Mouse (Mus musculus): ENCODE results near the gene Npas2. TPM values are rescaled to one million over a fixed set of nuclear protein-coding genes. Genes with fewer than 3 reads are reported as not detected.

The Npas2 gene
- polyA plus RNA-seq, 1 experiment = 1.8 TPM

GRCm38 (mm10) chr1:39386456-39386855 is 192.9 kb downstream of the Npas2 start:
- Histone ChIP-seq H3K27me3 (ENCODE audit: control insufficient read depth, insufficient read depth, low read length) (no peaks in the 10 kb centered on the region), H3K4me3 (replicated peaks; ENCODE audit: insufficient read depth, low read depth, low read length) (no peak overlapping the region), H3K27ac (ENCODE audit: insufficient read depth, low read length) (no peak overlapping the region), H3K4me1 (ENCODE audit: control insufficient read depth, insufficient read depth, low read length) (peaks cover 5% of the 10 kb centered on the region)
- WGBS = 29% methylated on average over 3 of the region's 3 CpGs
- TF ChIP-seq CTCF (IDR thresholded peaks at IDR 0.05; ENCODE audit: borderline replicate concordance, insufficient read depth, low read depth, low read length) = no peak
- TF ChIP-seq POLR2A (IDR thresholded peaks at IDR 0.05; ENCODE audit: borderline replicate concordance, insufficient read depth, low read length) = no peak
- DNase-seq = peak in 1 of 2 experiments; percentile 35

- no peak overlapping the region for H3K4me3 ChIP-seq (replicated peaks; ENCODE audit: insufficient read depth, low read depth, low read length)
- WGBS = 31% methylated on average over 4 of the region's 4 CpGs
- TF ChIP-seq POLR2A (IDR thresholded peaks at IDR 0.05; ENCODE audit: borderline replicate concordance, insufficient read depth, low read length) (no peak), CTCF (IDR thresholded peaks at IDR 0.05; ENCODE audit: borderline replicate concordance, insufficient read depth, low read depth, low read length) (no peak)
- H3K27me3 ChIP-seq (ENCODE audit: control insufficient read depth, insufficient read depth, low read length) = no peaks in the 10 kb centered on the region
- H3K27ac ChIP-seq (ENCODE audit: insufficient read depth, low read length) = no peak overlapping the region
- peaks cover 5% of the 10 kb centered on the region for H3K4me1 ChIP-seq (ENCODE audit: control insufficient read depth, insufficient read depth, low read length)
- peak in 1 of 2 experiments; percentile 59 for DNase-seq
Measured at GRCm38 (mm10) chr1:39387497-39387896, 194.0 kb downstream of the Npas2 start.

GRCm38 (mm10) chr1:39388163-39388562 is 194.6 kb downstream of the Npas2 start:
- Histone ChIP-seq H3K4me3 (replicated peaks; ENCODE audit: insufficient read depth, low read depth, low read length) (no peak overlapping the region), H3K27ac (ENCODE audit: insufficient read depth, low read length) (no peak overlapping the region), H3K27me3 (ENCODE audit: control insufficient read depth, insufficient read depth, low read length) (no peaks in the 10 kb centered on the region), H3K4me1 (ENCODE audit: control insufficient read depth, insufficient read depth, low read length) (peaks cover 5% of the 10 kb centered on the region)
- 86% methylated on average over 2 of the region's 2 CpGs for WGBS
- DNase-seq = no peak
- no peak for TF ChIP-seq CTCF (IDR thresholded peaks at IDR 0.05; ENCODE audit: borderline replicate concordance, insufficient read depth, low read depth, low read length)
- TF ChIP-seq POLR2A (IDR thresholded peaks at IDR 0.05; ENCODE audit: borderline replicate concordance, insufficient read depth, low read length) = no peak

- Histone ChIP-seq H3K4me1 (ENCODE audit: control insufficient read depth, insufficient read depth, low read length) (peaks cover 8% of the 10 kb centered on the region), H3K4me3 (replicated peaks; ENCODE audit: insufficient read depth, low read depth, low read length) (no peak overlapping the region), H3K27me3 (ENCODE audit: control insufficient read depth, insufficient read depth, low read length) (no peaks in the 10 kb centered on the region), H3K27ac (ENCODE audit: insufficient read depth, low read length) (no peak overlapping the region)
- 94% methylated on average over 11 of the region's 11 CpGs for WGBS
- no peak for DNase-seq
- TF ChIP-seq POLR2A (IDR thresholded peaks at IDR 0.05; ENCODE audit: borderline replicate concordance, insufficient read depth, low read length) (no peak), CTCF (IDR thresholded peaks at IDR 0.05; ENCODE audit: borderline replicate concordance, insufficient read depth, low read depth, low read length) (no peak)
Measured at GRCm38 (mm10) chr1:39389338-39389737, 195.8 kb downstream of the Npas2 start.

- WGBS = 89% methylated on average over 6 of the region's 6 CpGs
- no peaks in the 10 kb centered on the region for H3K27me3 ChIP-seq (ENCODE audit: control insufficient read depth, insufficient read depth, low read length)
- H3K27ac ChIP-seq (ENCODE audit: insufficient read depth, low read length) = no peak overlapping the region
- DNase-seq = no peak
- H3K4me1 ChIP-seq (ENCODE audit: control insufficient read depth, insufficient read depth, low read length) = peaks cover 5% of the 10 kb centered on the region; the same call in 1 of the 2 replicates
- TF ChIP-seq POLR2A (IDR thresholded peaks at IDR 0.05; ENCODE audit: borderline replicate concordance, insufficient read depth, low read length) = no peak
- no peak for TF ChIP-seq CTCF (IDR thresholded peaks at IDR 0.05; ENCODE audit: borderline replicate concordance, insufficient read depth, low read depth, low read length)
- H3K4me3 ChIP-seq (replicated peaks; ENCODE audit: insufficient read depth, low read depth, low read length) = no peak overlapping the region
Measured at GRCm38 (mm10) chr1:39391652-39392051, 198.1 kb downstream of the Npas2 start.

GRCm38 (mm10) chr1:39392189-39392588 is 198.7 kb downstream of the Npas2 start:
- peak; percentile 76 to 89 for DNase-seq
- 42% methylated on average over 3 of the region's 3 CpGs for WGBS
- Histone ChIP-seq H3K27me3 (ENCODE audit: control insufficient read depth, insufficient read depth, low read length) (no peaks in the 10 kb centered on the region), H3K4me1 (ENCODE audit: control insufficient read depth, insufficient read depth, low read length) (0 out of 2 replicates have a peak, but pooled peaks cover 3% of the 10 kb centered on the region), H3K27ac (ENCODE audit: insufficient read depth, low read length) (no peak overlapping the region), H3K4me3 (replicated peaks; ENCODE audit: insufficient read depth, low read depth, low read length) (no peak overlapping the region)
- TF ChIP-seq POLR2A (IDR thresholded peaks at IDR 0.05; ENCODE audit: borderline replicate concordance, insufficient read depth, low read length) = no peak
- TF ChIP-seq CTCF (IDR thresholded peaks at IDR 0.05; ENCODE audit: borderline replicate concordance, insufficient read depth, low read depth, low read length) = peak; percentile 99

GRCm38 (mm10) chr1:39393217-39393867 is 199.8 kb downstream of the Npas2 start:
- Histone ChIP-seq H3K4me1 (ENCODE audit: control insufficient read depth, insufficient read depth, low read length) (0 out of 2 replicates have a peak, but pooled peaks cover 3% of the 10 kb centered on the region), H3K4me3 (replicated peaks; ENCODE audit: insufficient read depth, low read depth, low read length) (no peak overlapping the region), H3K27ac (ENCODE audit: insufficient read depth, low read length) (no peak overlapping the region), H3K27me3 (ENCODE audit: control insufficient read depth, insufficient read depth, low read length) (no peaks in the 10 kb centered on the region)
- DNase-seq = no peak
- TF ChIP-seq CTCF (IDR thresholded peaks at IDR 0.05; ENCODE audit: borderline replicate concordance, insufficient read depth, low read depth, low read length) = no peak
- TF ChIP-seq POLR2A (IDR thresholded peaks at IDR 0.05; ENCODE audit: borderline replicate concordance, insufficient read depth, low read length) = no peak
- 80% methylated on average over 8 of the region's 8 CpGs for WGBS

GRCm38 (mm10) chr1:39394096-39394495 is 200.6 kb downstream of the Npas2 start:
- DNase-seq = no peak
- Histone ChIP-seq H3K4me3 (replicated peaks; ENCODE audit: insufficient read depth, low read depth, low read length) (no peak overlapping the region), H3K27ac (ENCODE audit: insufficient read depth, low read length) (0 out of 2 replicates have a peak overlapping the region, but pooled peaks have one; percentile 11), H3K27me3 (ENCODE audit: control insufficient read depth, insufficient read depth, low read length) (no peaks in the 10 kb centered on the region), H3K4me1 (ENCODE audit: control insufficient read depth, insufficient read depth, low read length) (peaks cover 3% of the 10 kb centered on the region; the same call in 1 of the 2 replicates)
- WGBS = 30% methylated on average over 10 of the region's 10 CpGs
- TF ChIP-seq POLR2A (IDR thresholded peaks at IDR 0.05; ENCODE audit: borderline replicate concordance, insufficient read depth, low read length) = no peak
- no peak for TF ChIP-seq CTCF (IDR thresholded peaks at IDR 0.05; ENCODE audit: borderline replicate concordance, insufficient read depth, low read depth, low read length)
